Mouse (Mus musculus) intestine, postnatal 0 days (tissue): ENCODE data around the gene Sh3yl1. TPM values are rescaled to one million over a fixed set of nuclear protein-coding genes. Genes with fewer than 3 reads are reported as not detected.

Experiments used
- ATAC-seq: fragments of 200-750 bp; cut with Nextera tagmentation; 2 replicates; pipeline ENCODE4 v1.8.0; 2017; ENCODE audit warnings: mild to moderate bottlenecking, moderate TSS enrichment, moderate library complexity
- H3K27ac ChIP-seq: fragments of 300-500 bp; sonication (generic); 2 replicates; pipeline ENCODE4 v1.5.1; 2014; ENCODE audit warnings: mild to moderate bottlenecking, low read depth, low read length, moderate library complexity
- H3K27me3 ChIP-seq: fragments of 300-500 bp; sonication (generic); replicated peaks from 2 replicates; pipeline ENCODE4 v1.6.1; 2014; ENCODE audit warnings: low read length, mixed read lengths; ENCODE audit not compliant: control insufficient read depth, insufficient read depth
- H3K36me3 ChIP-seq: fragments of 300-500 bp; sonication (generic); 2 replicates; pipeline ENCODE4 v1.6.1; 2014; ENCODE audit warnings: mild to moderate bottlenecking, moderate library complexity; ENCODE audit not compliant: control insufficient read depth, insufficient read depth
- H3K4me1 ChIP-seq: fragments of 300-500 bp; sonication (generic); replicated peaks from 2 replicates; pipeline ENCODE4 v1.6.1; 2014; ENCODE audit warnings: antibody characterized with exemption, low read length, mixed read lengths; ENCODE audit not compliant: control insufficient read depth, insufficient read depth
- H3K4me2 ChIP-seq: fragments of 300-500 bp; sonication (generic); replicated peaks from 2 replicates; pipeline ENCODE4 v1.6.1; 2014; ENCODE audit warnings: low read depth, mild to moderate bottlenecking, moderate library complexity
- H3K4me3 ChIP-seq: fragments of 300-500 bp; sonication (generic); 2 replicates; pipeline ENCODE4 v1.5.1; 2014; ENCODE audit warnings: low read depth, low read length
- H3K9ac ChIP-seq: fragments of 300-500 bp; sonication (generic); 2 replicates; pipeline ENCODE4 v1.6.1; 2014; ENCODE audit warnings: mild to moderate bottlenecking, low read depth, low read length
- H3K9me3 ChIP-seq: fragments of 300-500 bp; sonication (generic); 2 replicates; pipeline ENCODE4 v1.6.1; 2016; ENCODE audit warnings: mixed run types; ENCODE audit not compliant: control insufficient read depth
- CTCF ChIP-seq: sonication (generic); IDR thresholded peaks from 2 replicates; pipeline ENCODE4 v1.5.1; 2016; ENCODE audit warnings: low read depth, mild to moderate bottlenecking, control low read depth, antibody characterized with exemption, moderate library complexity
- WGBS: fragments of 180-500 bp; shearing (Covaris S2); extraction: QIAGEN DNeasy Blood & Tissue Kit; methylation state at CpG from one replicate; pipeline ENCODE4 v1.1.7; 2014; 5-methylcytosine and 5-hydroxymethylcytosine counted together
- polyA plus RNA-seq: library from polyadenylated mRNA; unstranded; fragments of >200 nt; fragmentation: Nextera tagmentation; extraction: Ambion mirVana; gene quantifications from 2 replicates; pipeline ENCODE4 v1.2.1, GENCODE M21; 2015

Gene Sh3yl1
- polyA plus RNA-seq, 1 experiment from 2014 or later, result 33.3 TPM

GRCm38 (mm10) chr12:31005010-31005409 lies 93.5 kb downstream of the Sh3yl1 start:
- Histone ChIP-seq H3K27ac (no peak overlapping the region), H3K4me1 (no peaks in the 10 kb centered on the region), H3K27me3 (no peaks in the 10 kb centered on the region), H3K4me2 (no peak overlapping the region), H3K9ac (no peak overlapping the region), H3K4me3 (no peak overlapping the region), H3K9me3 (no peaks in the 10 kb centered on the region), H3K36me3 (no peaks in the 10 kb centered on the region)
- TF ChIP-seq CTCF, result peak; percentile 93
- no peak for ATAC-seq
- 12% methylated on average over 3 of the region's 3 CpGs for WGBS

- H3K4me2 ChIP-seq, result no peak overlapping the region
- TF ChIP-seq CTCF, result peak; percentile 87
- no peak overlapping the region for H3K4me3 ChIP-seq
- no peaks in the 10 kb centered on the region for H3K36me3 ChIP-seq
- no peaks in the 10 kb centered on the region for H3K4me1 ChIP-seq
- H3K9me3 ChIP-seq, result no peaks in the 10 kb centered on the region
- 19% methylated on average over 6 of the region's 6 CpGs for WGBS
- no peaks in the 10 kb centered on the region for H3K27me3 ChIP-seq
- H3K9ac ChIP-seq, result no peak overlapping the region
- ATAC-seq, result no peak
- H3K27ac ChIP-seq, result no peak overlapping the region
Measured at GRCm38 (mm10) chr12:31008171-31008570, 96.7 kb downstream of the Sh3yl1 start.

Other genes with a start within 250 kb of the Sh3yl1 start
- 0.47 and 1.5 TPM in 2 replicates for gene Alkal2, start 27.3 kb upstream of the Sh3yl1 start, polyA plus RNA-seq
- 94.1 and 108 TPM in 2 replicates for gene Acp1, start 79 bp upstream of the Sh3yl1 start, polyA plus RNA-seq
- 7.3 and 7.7 TPM in 2 replicates for gene Fam110c, start 162.2 kb downstream of the Sh3yl1 start, polyA plus RNA-seq